Mouse (Mus musculus): ENCODE data around the gene Gpalpp1. TPM values are rescaled to one million over a fixed set of nuclear protein-coding genes. Genes with fewer than 3 reads are reported as not detected.

Gene Gpalpp1
- polyA plus RNA-seq, 1 experiment from 2014 or later, result 30.2 TPM

Other genes starting within 250 kb of the Gpalpp1 start
- gene Kctd4, start 155.8 kb downstream of the Gpalpp1 start, polyA plus RNA-seq (2018), result not detected in 3 replicates
- gene Gtf2f2, start 99.9 kb downstream of the Gpalpp1 start, polyA plus RNA-seq (2018), result 19.5 to 40.8 TPM (median 40.3 TPM) in 3 replicates
- 6.6 to 10.7 TPM (median 10.0 TPM) in 3 replicates for gene Nufip1, start 131 bp upstream of the Gpalpp1 start, polyA plus RNA-seq (2018)